Mouse (Mus musculus) embryonic fibroblast, embryonic 13.5 days (primary cell): ENCODE measurements around the gene Cotl1. TPM values are rescaled to one million over a fixed set of nuclear protein-coding genes. Genes with fewer than 3 reads are reported as not detected.

ENCODE experiments used
- H3K27ac ChIP-seq: 2 replicates; pipeline ENCODE4 v1.5.1; 2012; ENCODE audit warnings: low read length, control low read depth, inconsistent platforms; ENCODE audit not compliant: insufficient read depth
- H3K4me1 ChIP-seq: 2 replicates; pipeline ENCODE4 v1.6.1; 2011; ENCODE audit warnings: low read length; ENCODE audit not compliant: control insufficient read depth, insufficient read depth
- H3K4me3 ChIP-seq: 2 replicates; pipeline ENCODE4 v1.5.1; 2011; ENCODE audit warnings: mild to moderate bottlenecking, control low read depth, low read length; ENCODE audit not compliant: insufficient read depth
- CTCF ChIP-seq: IDR thresholded peaks from 2 replicates; pipeline ENCODE4 v1.5.1; 2011; ENCODE audit warnings: mild to moderate bottlenecking, control low read depth, low read length, moderate library complexity, borderline replicate concordance; ENCODE audit not compliant: insufficient read depth
- POLR2A ChIP-seq: IDR thresholded peaks from 2 replicates; pipeline ENCODE4 v1.6.1; 2011; ENCODE audit warnings: low read depth, mild to moderate bottlenecking, control low read depth, low read length, moderate library complexity
- polyA plus RNA-seq: library from polyadenylated mRNA; stranded (reverse); fragments of >200 nt; gene quantifications from 2 replicates; pipeline ENCODE4 v1.2.4, GENCODE M21; 2011; ENCODE audit warnings: low read depth; ENCODE audit not compliant: missing spikeins, insufficient read length

Cotl1 gene
- polyA plus RNA-seq, 1 experiment, result 35.5 TPM

DNA sequence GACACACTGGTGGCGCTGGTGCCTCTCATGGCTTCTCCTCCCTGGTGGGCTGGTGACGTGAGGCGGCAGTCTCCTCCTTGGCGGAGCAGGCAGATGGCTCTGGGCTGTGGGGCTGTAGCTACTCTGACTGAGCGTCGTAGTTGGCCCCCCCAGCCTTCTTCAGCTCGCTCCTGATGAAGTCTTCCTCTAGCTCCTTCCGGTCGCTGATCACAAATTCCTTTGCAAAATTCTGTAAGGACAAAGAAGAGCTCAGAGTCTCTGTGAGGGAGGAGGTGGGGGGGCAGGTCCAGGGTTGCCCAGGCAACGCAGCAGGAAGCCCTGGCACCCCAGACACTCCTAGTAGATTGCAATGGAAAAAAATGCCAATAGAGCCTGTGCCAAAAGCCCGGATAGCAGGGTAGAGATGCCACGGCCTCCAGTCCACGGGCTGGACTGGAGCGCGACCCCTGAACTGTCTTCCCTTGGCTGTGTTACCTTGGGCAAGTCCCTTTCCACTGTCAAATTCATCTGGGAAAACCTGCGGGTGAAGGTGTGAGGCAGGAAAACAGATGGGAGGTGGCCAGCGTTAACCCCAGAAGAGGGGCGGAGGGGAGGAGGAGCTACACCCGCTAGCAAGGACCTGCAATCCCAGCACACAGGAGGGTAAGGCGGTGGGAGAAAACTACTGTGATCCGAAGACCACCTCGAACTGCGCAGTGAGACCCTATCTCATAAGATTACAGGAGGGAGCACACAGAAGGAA, 30.0 kb downstream of the Cotl1 start:
- H3K27ac ChIP-seq, result no peak overlapping the region
- TF ChIP-seq CTCF, result no peak
- no peak for TF ChIP-seq POLR2A
- H3K4me1 ChIP-seq, result 0 out of 2 replicates have a peak, but pooled peaks cover 4% of the 10 kb centered on the region
- H3K4me3 ChIP-seq, result no peak overlapping the region

DNA sequence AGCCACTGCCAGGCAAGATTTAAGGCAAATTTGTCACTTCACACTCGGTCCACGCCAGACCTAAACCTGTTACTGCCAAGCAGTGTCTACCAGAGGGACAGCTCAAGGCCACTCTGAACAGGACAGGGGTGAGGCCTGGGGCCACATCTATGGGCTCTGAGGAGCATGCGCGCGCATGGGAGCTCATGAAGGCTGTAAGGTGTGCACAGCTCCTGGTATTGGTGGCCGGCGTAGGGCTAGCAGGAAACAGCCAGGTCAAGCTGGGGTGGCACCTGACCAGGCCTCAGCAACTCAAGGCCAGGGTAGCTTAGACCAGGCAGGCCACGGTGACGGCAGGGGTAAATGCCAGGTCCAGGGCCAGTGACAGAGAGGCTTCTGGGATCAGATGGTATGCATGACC, 30.7 kb downstream of the Cotl1 start:
- Histone ChIP-seq H3K27ac (no peak overlapping the region), H3K4me3 (no peak overlapping the region), H3K4me1 (0 out of 2 replicates have a peak, but pooled peaks cover 4% of the 10 kb centered on the region)
- no peak for TF ChIP-seq CTCF
- no peak for TF ChIP-seq POLR2A

DNA sequence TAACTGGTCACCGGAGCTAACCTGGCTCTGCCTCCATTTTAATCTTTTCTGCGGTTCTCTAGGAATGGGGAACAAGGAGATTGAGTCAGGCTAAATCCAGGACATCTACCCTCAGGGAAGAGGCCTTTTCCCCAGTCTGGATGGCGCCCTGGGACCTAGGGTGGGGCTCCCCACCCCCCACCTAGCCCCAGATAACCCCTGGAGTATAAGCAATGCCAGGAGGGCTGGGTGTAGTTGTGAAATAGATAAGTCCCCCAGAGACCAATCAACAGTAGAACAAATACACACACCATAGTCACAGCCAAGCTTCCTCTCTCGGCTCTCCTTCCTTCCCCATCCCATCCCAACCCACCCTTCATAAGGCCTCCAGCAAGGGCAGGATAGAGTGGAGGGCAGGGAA, 32.7 kb downstream of the Cotl1 start:
- no peak overlapping the region for H3K4me3 ChIP-seq
- no peak for TF ChIP-seq POLR2A
- no peak for TF ChIP-seq CTCF
- 0 out of 2 replicates have a peak, but pooled peaks cover 1% of the 10 kb centered on the region for H3K4me1 ChIP-seq
- no peak overlapping the region for H3K27ac ChIP-seq

DNA sequence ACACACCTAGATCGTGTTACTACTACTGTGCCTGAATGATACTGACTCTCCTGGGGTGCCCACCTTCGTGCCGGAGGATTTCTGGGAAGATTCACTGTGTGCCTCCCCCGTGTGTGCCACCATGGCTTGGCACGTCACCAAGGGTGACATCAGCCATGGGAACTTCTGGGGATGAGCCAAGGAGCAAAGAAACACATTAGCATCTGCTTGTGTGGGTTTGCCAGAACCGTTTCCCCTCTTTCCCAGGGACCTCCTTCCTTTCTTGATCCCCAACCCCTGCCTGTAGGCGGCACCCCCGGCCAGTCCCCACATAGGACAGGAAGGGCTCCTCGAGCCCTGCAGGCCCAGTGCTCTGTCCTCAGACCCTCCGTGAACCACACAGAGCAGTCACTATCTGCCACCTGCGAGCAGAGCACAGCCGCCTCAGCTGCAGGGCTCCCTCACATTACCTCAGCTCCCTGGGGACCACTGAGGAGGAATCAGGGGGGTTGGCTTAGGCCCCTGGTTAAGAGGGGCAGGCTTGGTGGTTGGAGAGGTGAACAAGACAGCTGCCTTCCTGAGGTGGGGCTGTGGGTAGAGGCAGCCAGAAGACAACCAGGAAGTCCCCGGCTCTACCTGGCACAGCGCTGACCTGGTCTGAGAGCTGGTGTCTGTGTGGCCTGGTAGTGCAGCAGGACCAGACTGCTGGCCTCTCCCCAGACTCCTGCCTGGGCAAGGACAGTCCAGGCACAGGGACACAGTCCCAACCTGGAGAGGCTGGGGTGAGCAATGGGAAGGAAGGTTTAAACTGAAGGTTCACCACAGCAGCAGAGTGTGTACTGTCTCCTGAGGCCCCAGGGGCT, 33.7 kb downstream of the Cotl1 start:
- Histone ChIP-seq H3K4me1 (no peaks in the 10 kb centered on the region), H3K27ac (no peak overlapping the region), H3K4me3 (no peak overlapping the region)
- TF ChIP-seq CTCF (no peak), POLR2A (no peak)

DNA sequence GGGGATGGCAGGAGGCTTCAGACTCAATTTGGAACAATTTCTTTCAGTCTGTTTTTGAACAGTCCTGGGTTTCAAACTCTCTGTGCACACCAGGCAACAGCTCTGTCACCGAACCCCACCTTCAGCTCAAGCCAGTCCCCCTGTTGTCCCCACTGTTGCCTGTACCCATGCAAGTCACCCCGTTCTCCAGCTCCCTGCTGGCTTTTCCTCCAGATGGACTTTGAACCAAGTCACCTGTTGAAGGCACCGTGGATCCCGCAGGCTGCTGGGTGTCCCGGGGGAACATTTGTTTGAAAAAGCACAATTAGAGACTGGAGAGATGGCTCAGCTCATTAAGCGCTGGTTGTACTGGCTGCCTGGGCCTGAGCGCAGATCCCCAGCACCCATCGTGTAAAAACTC, 35.1 kb downstream of the Cotl1 start:
- Histone ChIP-seq H3K4me1 (no peaks in the 10 kb centered on the region), H3K4me3 (no peak overlapping the region), H3K27ac (no peak overlapping the region)
- TF ChIP-seq POLR2A (no peak), CTCF (no peak)

DNA sequence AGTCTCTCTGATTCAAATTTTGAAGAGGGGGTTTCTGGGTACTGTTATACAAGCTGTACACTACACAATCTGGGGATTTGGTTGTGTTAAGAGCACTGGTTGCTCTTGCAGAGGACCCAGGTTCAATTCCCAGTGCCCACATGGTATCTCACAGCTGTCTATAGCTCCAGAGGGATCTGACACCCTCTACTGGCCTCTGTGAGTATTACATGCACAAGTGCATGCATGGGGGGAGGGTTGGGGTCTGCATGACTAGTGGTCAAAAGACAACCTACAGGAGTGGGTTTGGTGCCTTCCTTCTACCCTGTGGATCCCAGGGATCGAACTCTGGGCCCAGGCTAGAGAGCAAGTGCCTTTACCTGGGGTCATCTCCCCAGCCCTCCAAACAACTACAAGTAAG, 37.8 kb downstream of the Cotl1 start:
- Histone ChIP-seq H3K4me1 (no peaks in the 10 kb centered on the region), H3K27ac (no peak overlapping the region), H3K4me3 (no peak overlapping the region)
- TF ChIP-seq POLR2A (no peak), CTCF (no peak)

DNA sequence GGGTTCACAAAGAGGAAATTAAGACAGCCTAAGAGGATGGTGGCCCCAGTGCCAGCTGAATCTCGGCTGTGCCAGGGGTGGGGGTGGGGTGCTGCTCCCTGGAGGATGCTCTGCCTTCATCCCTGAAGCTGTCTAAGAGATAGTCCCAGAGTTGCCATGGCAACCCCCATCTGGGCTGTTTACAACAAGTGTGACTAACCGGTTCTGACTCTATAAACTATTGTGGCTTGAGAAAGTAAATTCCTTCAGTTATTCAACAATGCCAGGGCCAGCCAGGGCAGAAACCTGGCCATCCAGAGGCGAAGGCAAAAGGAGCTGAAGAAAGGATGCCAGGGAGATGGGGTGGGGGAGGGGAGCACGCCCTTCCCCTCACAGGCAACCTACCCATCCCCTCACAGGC, 39.2 kb downstream of the Cotl1 start:
- Histone ChIP-seq H3K4me3 (no peak overlapping the region), H3K27ac (no peak overlapping the region), H3K4me1 (no peaks in the 10 kb centered on the region)
- TF ChIP-seq CTCF (no peak), POLR2A (no peak)

DNA sequence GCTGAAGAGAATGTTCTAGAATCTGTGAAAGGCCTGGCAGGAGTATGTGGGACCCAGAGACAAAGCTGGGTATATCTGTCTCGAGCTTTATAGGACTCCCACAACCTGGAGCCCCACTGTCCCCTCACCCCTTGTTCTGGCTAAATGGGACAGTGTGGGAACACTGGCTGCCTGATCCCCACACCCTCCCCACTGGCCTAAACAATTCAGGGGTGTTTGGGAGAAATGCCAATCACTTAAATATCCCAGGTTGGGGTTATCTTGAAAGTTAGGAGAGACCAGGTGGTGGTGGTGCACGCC, 41.4 kb downstream of the Cotl1 start:
- no peak overlapping the region for H3K27ac ChIP-seq
- H3K4me3 ChIP-seq, result no peak overlapping the region
- TF ChIP-seq POLR2A (no peak), CTCF (no peak)
- H3K4me1 ChIP-seq, result no peaks in the 10 kb centered on the region

DNA sequence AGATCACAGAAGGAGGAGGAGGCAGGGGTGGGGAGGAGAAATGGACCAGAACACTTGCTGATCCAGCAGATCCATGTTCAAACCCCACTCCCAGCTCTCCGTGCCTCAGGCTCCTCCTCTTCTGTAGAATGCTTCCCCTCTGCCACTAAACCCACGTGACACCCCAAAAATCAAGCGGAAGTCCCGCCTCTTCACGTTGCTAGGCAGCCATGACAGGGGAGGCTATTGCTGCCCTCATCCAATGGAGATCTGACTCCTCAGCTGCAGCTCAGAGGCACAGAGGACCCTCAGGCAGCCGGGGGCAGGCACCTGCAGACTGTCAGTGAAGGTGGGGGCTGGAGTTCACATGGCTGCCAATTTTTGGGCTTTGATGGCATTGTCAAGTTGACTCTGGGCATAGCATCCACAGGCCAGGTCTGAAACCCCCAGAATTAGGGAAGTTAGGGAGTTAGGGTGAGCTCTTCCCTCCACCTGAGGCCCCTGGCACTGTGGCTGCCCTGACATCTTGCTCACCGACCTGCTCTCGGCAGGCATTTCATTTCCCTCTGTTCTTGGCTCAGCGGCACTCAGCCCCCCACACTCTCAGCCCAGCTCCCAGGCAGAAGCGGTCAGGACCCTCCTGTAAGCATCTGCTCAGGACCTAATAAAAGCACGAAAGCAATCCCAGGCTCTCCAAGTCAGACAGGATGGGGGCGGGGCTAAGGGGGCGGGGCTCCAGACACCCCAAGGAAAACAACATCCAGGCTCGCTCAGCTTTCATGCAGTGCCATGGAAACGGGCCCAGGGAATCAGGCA, 42.0 kb downstream of the Cotl1 start:
- Histone ChIP-seq H3K4me1 (no peaks in the 10 kb centered on the region), H3K27ac (no peak overlapping the region), H3K4me3 (no peak overlapping the region)
- TF ChIP-seq CTCF (no peak), POLR2A (no peak)

DNA sequence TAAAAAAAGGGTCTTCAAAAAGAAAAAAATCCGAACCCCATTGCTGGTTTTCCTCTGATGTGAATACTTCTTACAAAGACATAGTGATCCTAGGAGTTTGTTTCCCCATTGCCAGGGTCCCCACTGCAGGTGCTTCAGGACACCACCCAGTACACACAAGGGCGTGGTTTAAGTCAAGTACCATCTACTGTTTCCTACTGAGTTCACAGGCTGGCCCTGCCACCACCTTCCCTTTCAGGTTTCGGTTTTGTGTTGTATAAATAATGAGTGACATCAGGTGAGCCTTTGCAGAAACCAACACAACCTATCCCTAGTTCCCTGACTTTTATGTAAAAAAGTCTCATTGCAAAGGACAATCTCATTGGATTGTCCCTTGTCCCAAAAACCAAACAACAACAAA, 44.7 kb downstream of the Cotl1 start:
- Histone ChIP-seq H3K27ac (no peak overlapping the region), H3K4me1 (no peaks in the 10 kb centered on the region), H3K4me3 (no peak overlapping the region)
- no peak for TF ChIP-seq CTCF
- TF ChIP-seq POLR2A, result no peak
